Mouse (Mus musculus) forebrain, embryonic 16.5 days (tissue): ENCODE results near the gene Trim33. TPM values are rescaled to one million over a fixed set of nuclear protein-coding genes. Genes with fewer than 3 reads are reported as not detected.

Experiments
- ATAC-seq: fragments of 200-750 bp; cut with Nextera tagmentation; 2 replicates; pipeline ENCODE4 v1.8.0; 2017; ENCODE audit warnings: mild to moderate bottlenecking, moderate library complexity
- H3K27ac ChIP-seq: fragments of 300-500 bp; sonication (generic); 2 replicates; pipeline ENCODE4 v1.5.1; 2014; ENCODE audit warnings: low read length, control low read depth
- H3K27me3 ChIP-seq: fragments of 300-500 bp; sonication (generic); replicated peaks from 2 replicates; pipeline ENCODE4 v1.6.1; 2014; ENCODE audit warnings: low read length; ENCODE audit not compliant: control insufficient read depth, insufficient read depth
- H3K36me3 ChIP-seq: fragments of 300-500 bp; sonication (generic); 2 replicates; pipeline ENCODE4 v1.6.1; 2014; ENCODE audit not compliant: control insufficient read depth, insufficient read depth
- H3K4me1 ChIP-seq: fragments of 300-500 bp; sonication (generic); replicated peaks from 2 replicates; pipeline ENCODE4 v1.6.1; 2014; ENCODE audit warnings: low read length; ENCODE audit not compliant: control insufficient read depth, insufficient read depth
- H3K4me2 ChIP-seq: fragments of 300-500 bp; sonication (generic); 2 replicates; pipeline ENCODE4 v1.6.1; 2014; ENCODE audit warnings: mild to moderate bottlenecking, low read length, control low read depth
- H3K4me3 ChIP-seq: fragments of 300-500 bp; sonication (generic); replicated peaks from 2 replicates; pipeline ENCODE4 v1.5.1; 2014; ENCODE audit warnings: mild to moderate bottlenecking, low read length, control low read depth
- H3K9ac ChIP-seq: fragments of 300-500 bp; sonication (generic); replicated peaks from 2 replicates; pipeline ENCODE4 v1.6.1; 2014; ENCODE audit warnings: low read depth, low read length, control low read depth
- H3K9me3 ChIP-seq: fragments of 300-500 bp; sonication (generic); 2 replicates; pipeline ENCODE4 v1.6.1; 2016; ENCODE audit warnings: low read length; ENCODE audit not compliant: control insufficient read depth
- WGBS: fragments of 180-500 bp; shearing (Covaris S2); extraction: QIAGEN DNeasy Blood & Tissue Kit; methylation state at CpG from one replicate; pipeline ENCODE4 v1.1.7; 2014; 5-methylcytosine and 5-hydroxymethylcytosine counted together
- polyA plus RNA-seq: library from polyadenylated mRNA; unstranded; fragments of >200 nt; fragmentation: Nextera tagmentation; extraction: Ambion mirVana; gene quantifications from 2 replicates; pipeline ENCODE4 v1.2.1, GENCODE M21; 2015

Trim33 gene
- polyA plus RNA-seq, 1 experiment from 2014 or later: 39.1 TPM

GRCm38 (mm10) chr3:103386292-103387031 lies 107.4 kb downstream of the Trim33 start:
- H3K36me3 ChIP-seq: no peaks in the 10 kb centered on the region
- no peaks in the 10 kb centered on the region; the same call in 1 of the 2 replicates for H3K9me3 ChIP-seq
- ATAC-seq: no peak
- H3K9ac ChIP-seq: no peak overlapping the region
- no peak overlapping the region for H3K4me2 ChIP-seq
- no peak overlapping the region for H3K27ac ChIP-seq
- H3K4me3 ChIP-seq: no peak overlapping the region
- peaks cover 4% of the 10 kb centered on the region; the same call in 1 of the 2 replicates for H3K4me1 ChIP-seq
- H3K27me3 ChIP-seq: no peaks in the 10 kb centered on the region
- WGBS: 93% methylated on average over 16 of the region's 16 CpGs

GRCm38 (mm10) chr3:103392613-103393258 lies 113.6 kb downstream of the Trim33 start:
- H3K9ac ChIP-seq: no peak overlapping the region
- WGBS: 5% methylated on average over 3 of the region's 3 CpGs
- H3K4me2 ChIP-seq: no peak overlapping the region
- no peak overlapping the region for H3K4me3 ChIP-seq
- peak; percentile 84 for ATAC-seq
- no peaks in the 10 kb centered on the region for H3K36me3 ChIP-seq
- no peaks in the 10 kb centered on the region for H3K4me1 ChIP-seq
- no peaks in the 10 kb centered on the region for H3K9me3 ChIP-seq
- H3K27ac ChIP-seq: no peak overlapping the region
- no peaks in the 10 kb centered on the region for H3K27me3 ChIP-seq

- WGBS: 83% methylated on average over 14 of the region's 14 CpGs
- Histone ChIP-seq H3K9ac (no peak overlapping the region), H3K9me3 (no peaks in the 10 kb centered on the region), H3K36me3 (no peaks in the 10 kb centered on the region), H3K4me2 (no peak overlapping the region), H3K27ac (no peak overlapping the region), H3K4me1 (no peaks in the 10 kb centered on the region), H3K27me3 (no peaks in the 10 kb centered on the region), H3K4me3 (no peak overlapping the region)
- ATAC-seq: peak; percentile 45
These were observed 114.4 kb downstream of the Trim33 start for GRCm38 (mm10) chr3:103393283-103394060.

GRCm38 (mm10) chr3:103394121-103394520 lies 115.0 kb downstream of the Trim33 start:
- Histone ChIP-seq H3K4me2 (no peak overlapping the region), H3K36me3 (no peaks in the 10 kb centered on the region), H3K9ac (no peak overlapping the region), H3K27me3 (no peaks in the 10 kb centered on the region), H3K9me3 (no peaks in the 10 kb centered on the region), H3K4me1 (no peaks in the 10 kb centered on the region), H3K4me3 (no peak overlapping the region), H3K27ac (no peak overlapping the region)
- no peak for ATAC-seq
- WGBS: 89% methylated on average over 2 of the region's 2 CpGs

- Histone ChIP-seq H3K27me3 (no peaks in the 10 kb centered on the region), H3K9ac (no peak overlapping the region), H3K36me3 (no peaks in the 10 kb centered on the region), H3K27ac (no peak overlapping the region), H3K4me2 (no peak overlapping the region), H3K4me1 (peaks cover 13% of the 10 kb centered on the region), H3K4me3 (no peak overlapping the region), H3K9me3 (no peaks in the 10 kb centered on the region)
- ATAC-seq: no peak
- WGBS: 85% methylated on average over 3 of the region's 3 CpGs
These were observed 118.4 kb downstream of the Trim33 start for GRCm38 (mm10) chr3:103397523-103397922.

- Histone ChIP-seq H3K4me3 (no peak overlapping the region), H3K27ac (no peak overlapping the region; the same call in 1 of the 2 replicates), H3K27me3 (no peaks in the 10 kb centered on the region), H3K4me1 (peaks cover 16% of the 10 kb centered on the region), H3K9ac (no peak overlapping the region), H3K36me3 (no peaks in the 10 kb centered on the region), H3K9me3 (no peaks in the 10 kb centered on the region), H3K4me2 (no peak overlapping the region)
- WGBS: 87% methylated on average over 6 of the region's 6 CpGs
- no peak; the same call in 1 of the 2 replicates for ATAC-seq
These were observed 121.7 kb downstream of the Trim33 start for GRCm38 (mm10) chr3:103400807-103401206.

- Histone ChIP-seq H3K36me3 (no peaks in the 10 kb centered on the region), H3K4me2 (peak overlapping the region; percentile 12; the same call in 1 of the 2 replicates), H3K4me1 (peaks cover 16% of the 10 kb centered on the region), H3K27ac (peak overlapping the region; percentile 75), H3K9me3 (no peaks in the 10 kb centered on the region), H3K4me3 (no peak overlapping the region), H3K9ac (no peak overlapping the region), H3K27me3 (no peaks in the 10 kb centered on the region)
- ATAC-seq: peak; percentile 92
- WGBS: 35% methylated on average over 17 of the region's 17 CpGs
These were observed 122.4 kb downstream of the Trim33 start for GRCm38 (mm10) chr3:103401342-103402098.

- Histone ChIP-seq H3K27me3 (no peaks in the 10 kb centered on the region), H3K4me2 (peak overlapping the region; percentile 7), H3K27ac (peak overlapping the region; percentile 53), H3K9me3 (no peaks in the 10 kb centered on the region), H3K4me1 (peaks cover 16% of the 10 kb centered on the region), H3K4me3 (no peak overlapping the region), H3K36me3 (no peaks in the 10 kb centered on the region), H3K9ac (no peak overlapping the region)
- WGBS: 33% methylated on average over 10 of the region's 10 CpGs
- peak; percentile 47; the same call in 1 of the 2 replicates for ATAC-seq
These were observed 123.1 kb downstream of the Trim33 start for GRCm38 (mm10) chr3:103402212-103402611.
